Mouse (Mus musculus): Measurements from ENCODE around the gene Wipf1. TPM values are rescaled to one million over a fixed set of nuclear protein-coding genes. Genes with fewer than 3 reads are reported as not detected.
A peak's percentile ranks its signal among the peaks of the same experiment; 100 is the strongest.

Wipf1 gene
- polyA plus RNA-seq, 1 experiment from 2014 or later: 21.5 TPM

GRCm38 (mm10) chr2:73539141-73539540, 9.6 kb upstream of the Wipf1 start:
- H3K36me3 ChIP-seq (ENCODE audit: control insufficient read depth, insufficient read depth, low read length): no peaks in the 10 kb centered on the region
- no peaks in the 10 kb centered on the region for H3K9me3 ChIP-seq (ENCODE audit: control insufficient read depth, low read length)
- H3K9ac ChIP-seq (ENCODE audit: low read depth, low read length): no peak overlapping the region
- H3K4me3 ChIP-seq (ENCODE audit: low read depth, low read length): no peak overlapping the region
- H3K27ac ChIP-seq (replicated peaks; ENCODE audit: low read depth, low read length): no peak overlapping the region
- no peaks in the 10 kb centered on the region for H3K27me3 ChIP-seq (replicated peaks; ENCODE audit: control insufficient read depth, insufficient read depth, low read length)
- 74% methylated on average over 3 of the region's 3 CpGs for WGBS
- ATAC-seq (ENCODE audit: low read depth) (no peak), DNase-seq (ENCODE audit: low spot score) (no peak)
- peaks cover 6% of the 10 kb centered on the region; the same call in 1 of the 2 replicates for H3K4me1 ChIP-seq (ENCODE audit: control insufficient read depth, insufficient read depth, low read length)
- H3K4me2 ChIP-seq (ENCODE audit: low read depth, low read length): no peak overlapping the region

GRCm38 (mm10) chr2:73538590-73538989, 9.1 kb upstream of the Wipf1 start:
- Histone ChIP-seq H3K27ac (replicated peaks; ENCODE audit: low read depth, low read length) (no peak overlapping the region), H3K4me2 (ENCODE audit: low read depth, low read length) (no peak overlapping the region), H3K36me3 (ENCODE audit: control insufficient read depth, insufficient read depth, low read length) (no peaks in the 10 kb centered on the region), H3K4me3 (ENCODE audit: low read depth, low read length) (no peak overlapping the region), H3K9ac (ENCODE audit: low read depth, low read length) (no peak overlapping the region), H3K9me3 (ENCODE audit: control insufficient read depth, low read length) (no peaks in the 10 kb centered on the region), H3K27me3 (replicated peaks; ENCODE audit: control insufficient read depth, insufficient read depth, low read length) (no peaks in the 10 kb centered on the region), H3K4me1 (ENCODE audit: control insufficient read depth, insufficient read depth, low read length) (peaks cover 6% of the 10 kb centered on the region; the same call in 1 of the 2 replicates)
- ATAC-seq (ENCODE audit: low read depth) (peak; percentile 63), DNase-seq (ENCODE audit: low spot score) (peak; percentile 56)
- WGBS: 65% methylated on average over 13 of the region's 13 CpGs

GRCm38 (mm10) chr2:73536091-73536783, 6.7 kb upstream of the Wipf1 start:
- no peak overlapping the region for H3K4me2 ChIP-seq (ENCODE audit: low read depth, low read length)
- no peak for DNase-seq (ENCODE audit: low spot score)
- H3K36me3 ChIP-seq (ENCODE audit: control insufficient read depth, insufficient read depth, low read length): no peaks in the 10 kb centered on the region
- no peaks in the 10 kb centered on the region for H3K9me3 ChIP-seq (ENCODE audit: control insufficient read depth, low read length)
- 65% methylated on average over 15 of the region's 15 CpGs for WGBS
- H3K9ac ChIP-seq (ENCODE audit: low read depth, low read length): no peak overlapping the region
- H3K4me3 ChIP-seq (ENCODE audit: low read depth, low read length): no peak overlapping the region
- H3K27me3 ChIP-seq (replicated peaks; ENCODE audit: control insufficient read depth, insufficient read depth, low read length): no peaks in the 10 kb centered on the region
- peaks cover 6% of the 10 kb centered on the region; the same call in 1 of the 2 replicates for H3K4me1 ChIP-seq (ENCODE audit: control insufficient read depth, insufficient read depth, low read length)
- no peak overlapping the region for H3K27ac ChIP-seq (replicated peaks; ENCODE audit: low read depth, low read length)
- no peak for ATAC-seq (ENCODE audit: low read depth)

- Histone ChIP-seq H3K9me3 (ENCODE audit: control insufficient read depth, low read length) (no peaks in the 10 kb centered on the region), H3K27ac (replicated peaks; ENCODE audit: low read depth, low read length) (no peak overlapping the region), H3K4me3 (ENCODE audit: low read depth, low read length) (no peak overlapping the region), H3K36me3 (ENCODE audit: control insufficient read depth, insufficient read depth, low read length) (no peaks in the 10 kb centered on the region), H3K4me2 (ENCODE audit: low read depth, low read length) (no peak overlapping the region), H3K9ac (ENCODE audit: low read depth, low read length) (no peak overlapping the region), H3K4me1 (ENCODE audit: control insufficient read depth, insufficient read depth, low read length) (no peaks in the 10 kb centered on the region; the same call in 1 of the 2 replicates), H3K27me3 (replicated peaks; ENCODE audit: control insufficient read depth, insufficient read depth, low read length) (no peaks in the 10 kb centered on the region)
- no peak for DNase-seq (ENCODE audit: low spot score)
- no peak for ATAC-seq (ENCODE audit: low read depth)
- 68% methylated on average over 10 of the region's 10 CpGs for WGBS
Measured at GRCm38 (mm10) chr2:73534720-73535119, 5.2 kb upstream of the Wipf1 start.

- no peak overlapping the region for H3K4me2 ChIP-seq (ENCODE audit: low read depth, low read length)
- H3K9me3 ChIP-seq (ENCODE audit: control insufficient read depth, low read length): no peaks in the 10 kb centered on the region
- H3K4me3 ChIP-seq (ENCODE audit: low read depth, low read length): no peak overlapping the region
- H3K27me3 ChIP-seq (replicated peaks; ENCODE audit: control insufficient read depth, insufficient read depth, low read length): no peaks in the 10 kb centered on the region
- WGBS: 69% methylated on average over 5 of the region's 5 CpGs
- no peak overlapping the region for H3K9ac ChIP-seq (ENCODE audit: low read depth, low read length)
- no peaks in the 10 kb centered on the region for H3K36me3 ChIP-seq (ENCODE audit: control insufficient read depth, insufficient read depth, low read length)
- no peak overlapping the region for H3K27ac ChIP-seq (replicated peaks; ENCODE audit: low read depth, low read length)
- ATAC-seq (ENCODE audit: low read depth) (no peak), DNase-seq (ENCODE audit: low spot score) (no peak)
- H3K4me1 ChIP-seq (ENCODE audit: control insufficient read depth, insufficient read depth, low read length): peaks cover 14% of the 10 kb centered on the region
Measured at GRCm38 (mm10) chr2:73530487-73530886, 953 bp upstream of the Wipf1 start.

GRCm38 (mm10) chr2:73528516-73529355, 798 bp downstream of the Wipf1 start:
- Histone ChIP-seq H3K4me3 (ENCODE audit: low read depth, low read length) (peak overlapping the region; percentile 92), H3K27me3 (replicated peaks; ENCODE audit: control insufficient read depth, insufficient read depth, low read length) (no peaks in the 10 kb centered on the region), H3K4me1 (ENCODE audit: control insufficient read depth, insufficient read depth, low read length) (peaks cover 18% of the 10 kb centered on the region), H3K36me3 (ENCODE audit: control insufficient read depth, insufficient read depth, low read length) (no peaks in the 10 kb centered on the region), H3K4me2 (ENCODE audit: low read depth, low read length) (peak overlapping the region; percentile 84), H3K27ac (replicated peaks; ENCODE audit: low read depth, low read length) (peak overlapping the region; percentile 92), H3K9me3 (ENCODE audit: control insufficient read depth, low read length) (no peaks in the 10 kb centered on the region), H3K9ac (ENCODE audit: low read depth, low read length) (peak overlapping the region; percentile 99)
- 2% methylated on average over 29 of the region's 59 CpGs for WGBS
- DNase-seq (ENCODE audit: low spot score) (peak; percentile 39), ATAC-seq (ENCODE audit: low read depth) (peak; percentile 72)

GRCm38 (mm10) chr2:73527956-73528355, 1.6 kb downstream of the Wipf1 start:
- Histone ChIP-seq H3K9ac (ENCODE audit: low read depth, low read length) (peak overlapping the region; percentile 99), H3K9me3 (ENCODE audit: control insufficient read depth, low read length) (no peaks in the 10 kb centered on the region), H3K36me3 (ENCODE audit: control insufficient read depth, insufficient read depth, low read length) (no peaks in the 10 kb centered on the region), H3K4me2 (ENCODE audit: low read depth, low read length) (peak overlapping the region; percentile 84), H3K27ac (replicated peaks; ENCODE audit: low read depth, low read length) (no peak overlapping the region), H3K4me1 (ENCODE audit: control insufficient read depth, insufficient read depth, low read length) (peaks cover 20% of the 10 kb centered on the region), H3K4me3 (ENCODE audit: low read depth, low read length) (peak overlapping the region; percentile 92), H3K27me3 (replicated peaks; ENCODE audit: control insufficient read depth, insufficient read depth, low read length) (no peaks in the 10 kb centered on the region)
- peak; percentile 14 for DNase-seq (ENCODE audit: low spot score)
- 52% methylated on average over 11 of the region's 11 CpGs for WGBS
- no peak for ATAC-seq (ENCODE audit: low read depth)

- 0 out of 2 replicates have a peak overlapping the region, but pooled peaks have one; percentile 35 for H3K27ac ChIP-seq (replicated peaks; ENCODE audit: low read depth, low read length)
- WGBS: 61% methylated on average over 9 of the region's 9 CpGs
Measured at GRCm38 (mm10) chr2:73526691-73527090, 2.8 kb downstream of the Wipf1 start.

More at GRCm38 (mm10) chr2:73526691-73527090, 2.8 kb downstream of the Wipf1 start:
- DNase-seq (ENCODE audit: low spot score): peak; percentile 29
- Histone ChIP-seq H3K9ac (ENCODE audit: low read depth, low read length) (peak overlapping the region; percentile 31; the same call in 1 of the 2 replicates), H3K4me3 (ENCODE audit: low read depth, low read length) (peak overlapping the region; percentile 92), H3K36me3 (ENCODE audit: control insufficient read depth, insufficient read depth, low read length) (no peaks in the 10 kb centered on the region), H3K9me3 (ENCODE audit: control insufficient read depth, low read length) (no peaks in the 10 kb centered on the region), H3K27me3 (replicated peaks; ENCODE audit: control insufficient read depth, insufficient read depth, low read length) (no peaks in the 10 kb centered on the region), H3K4me2 (ENCODE audit: low read depth, low read length) (peak overlapping the region; percentile 84), H3K4me1 (ENCODE audit: control insufficient read depth, insufficient read depth, low read length) (peaks cover 32% of the 10 kb centered on the region)
- ATAC-seq (ENCODE audit: low read depth): no peak
